Mouse (Mus musculus): ENCODE results near the gene Ankle1.

Ankle1 gene

GRCm38 (mm10) chr8:71381971-71382961 lies 23.5 kb upstream of the Ankle1 start:
- peak in 1 of 2 experiments; percentile 62 for DNase-seq (ENCODE audit: low spot score in 2 of 2)

GRCm38 (mm10) chr8:71383396-71383795 lies 22.4 kb upstream of the Ankle1 start:
- DNase-seq (ENCODE audit: low spot score in 2 of 2): no peak

- DNase-seq (ENCODE audit: low spot score in 2 of 2): no peak
Measured at GRCm38 (mm10) chr8:71383860-71384259, 21.9 kb upstream of the Ankle1 start.

- DNase-seq (ENCODE audit: low spot score in 2 of 2): no peak
Measured at GRCm38 (mm10) chr8:71385212-71385835, 20.5 kb upstream of the Ankle1 start.

- no peak for DNase-seq (ENCODE audit: low spot score in 2 of 2)
Measured at GRCm38 (mm10) chr8:71388267-71388666, 17.5 kb upstream of the Ankle1 start.

- DNase-seq (ENCODE audit: low spot score in 2 of 2): no peak
Measured at GRCm38 (mm10) chr8:71391696-71392095, 14.1 kb upstream of the Ankle1 start.

- DNase-seq (ENCODE audit: low spot score in 2 of 2): no peak
Measured at GRCm38 (mm10) chr8:71392391-71392790, 13.4 kb upstream of the Ankle1 start.

GRCm38 (mm10) chr8:71392871-71393270 lies 12.9 kb upstream of the Ankle1 start:
- DNase-seq (ENCODE audit: low spot score in 2 of 2): no peak

GRCm38 (mm10) chr8:71394481-71394880 lies 11.3 kb upstream of the Ankle1 start:
- no peak for DNase-seq (ENCODE audit: low spot score in 2 of 2)

GRCm38 (mm10) chr8:71395071-71395470 lies 10.7 kb upstream of the Ankle1 start:
- no peak for DNase-seq (ENCODE audit: low spot score in 2 of 2)

- DNase-seq (ENCODE audit: low spot score in 2 of 2): no peak
Measured at GRCm38 (mm10) chr8:71395629-71396028, 10.2 kb upstream of the Ankle1 start, which contains the start of gene Ushbp1. Ushbp1 (minus strand) TSS chr8:71395802.

- DNase-seq (ENCODE audit: low spot score in 2 of 2): peak; percentile 93 to 95
Measured at GRCm38 (mm10) chr8:71396639-71397305, 9.0 kb upstream of the Ankle1 start, which contains the start of gene Babam1. Babam1 (plus strand) TSS chr8:71396861.

GRCm38 (mm10) chr8:71397701-71398100 lies 8.1 kb upstream of the Ankle1 start:
- no peak for DNase-seq (ENCODE audit: low spot score in 2 of 2)

GRCm38 (mm10) chr8:71400826-71401225 lies 5.0 kb upstream of the Ankle1 start:
- no peak for DNase-seq (ENCODE audit: low spot score in 2 of 2)

GRCm38 (mm10) chr8:71401454-71401853 lies 4.4 kb upstream of the Ankle1 start:
- no peak for DNase-seq (ENCODE audit: low spot score in 2 of 2)

- no peak for DNase-seq (ENCODE audit: low spot score in 2 of 2)
Measured at GRCm38 (mm10) chr8:71402446-71402964, 3.3 kb upstream of the Ankle1 start.

GRCm38 (mm10) chr8:71403107-71403885 lies 2.5 kb upstream of the Ankle1 start:
- DNase-seq (ENCODE audit: low spot score in 2 of 2): no peak

- no peak for DNase-seq (ENCODE audit: low spot score in 2 of 2)
Measured at GRCm38 (mm10) chr8:71404011-71404410, 1.8 kb upstream of the Ankle1 start.

- DNase-seq (ENCODE audit: low spot score in 2 of 2): peak in 1 of 2 experiments; percentile 24
Measured at GRCm38 (mm10) chr8:71404951-71405351, 859 bp upstream of the Ankle1 start.

GRCm38 (mm10) chr8:71406099-71407015 lies 547 bp downstream of the Ankle1 start:
- DNase-seq (ENCODE audit: low spot score in 2 of 2): no peak
